Mouse (Mus musculus) hindbrain, embryonic 16.5 days (tissue): ENCODE results near the gene C1qtnf2. TPM values are rescaled to one million over a fixed set of nuclear protein-coding genes. Genes with fewer than 3 reads are reported as not detected.
A peak's percentile ranks its signal among the peaks of the same experiment; 100 is the strongest.

Experiments
- ATAC-seq: fragments of 200-750 bp; cut with Nextera tagmentation; 2 replicates; pipeline ENCODE4 v1.8.0; 2017; ENCODE audit warnings: moderate TSS enrichment, moderate library complexity
- H3K27ac ChIP-seq: fragments of 300-500 bp; sonication (generic); 2 replicates; pipeline ENCODE4 v1.5.1; 2014; ENCODE audit warnings: low read depth, mild to moderate bottlenecking, control low read depth, low read length, moderate library complexity
- H3K27me3 ChIP-seq: fragments of 300-500 bp; sonication (generic); replicated peaks from 2 replicates; pipeline ENCODE4 v1.6.1; 2014; ENCODE audit warnings: low read length; ENCODE audit not compliant: control insufficient read depth, insufficient read depth
- H3K36me3 ChIP-seq: fragments of 300-500 bp; sonication (generic); 2 replicates; pipeline ENCODE4 v1.6.1; 2014; ENCODE audit warnings: mild to moderate bottlenecking, low read length, moderate library complexity, mixed read lengths; ENCODE audit not compliant: control insufficient read depth, insufficient read depth
- H3K4me1 ChIP-seq: fragments of 300-500 bp; sonication (generic); 2 replicates; pipeline ENCODE4 v1.6.1; 2014; ENCODE audit warnings: low read depth, low read length; ENCODE audit not compliant: control insufficient read depth, insufficient read depth
- H3K4me2 ChIP-seq: fragments of 300-500 bp; sonication (generic); 2 replicates; pipeline ENCODE4 v1.6.1; 2014; ENCODE audit warnings: mild to moderate bottlenecking, low read length, control low read depth, moderate library complexity
- H3K4me3 ChIP-seq: fragments of 300-500 bp; sonication (generic); 2 replicates; pipeline ENCODE4 v1.5.1; 2014; ENCODE audit warnings: mild to moderate bottlenecking, low read length, control low read depth, moderate library complexity
- H3K9ac ChIP-seq: fragments of 300-500 bp; sonication (generic); 2 replicates; pipeline ENCODE4 v1.6.1; 2014; ENCODE audit warnings: low read depth, mild to moderate bottlenecking, control low read depth, low read length, moderate library complexity
- H3K9me3 ChIP-seq: fragments of 300-500 bp; sonication (generic); 2 replicates; pipeline ENCODE4 v1.6.1; 2014; ENCODE audit warnings: mild to moderate bottlenecking, low read length, moderate library complexity; ENCODE audit not compliant: control insufficient read depth
- WGBS: fragments of 180-500 bp; shearing (Covaris S2); extraction: QIAGEN DNeasy Blood & Tissue Kit; methylation state at CpG from one replicate; pipeline ENCODE4 v1.1.7; 2014; 5-methylcytosine and 5-hydroxymethylcytosine counted together
- polyA plus RNA-seq: library from polyadenylated mRNA; unstranded; fragments of >200 nt; fragmentation: Nextera tagmentation; extraction: Ambion mirVana; gene quantifications from 2 replicates; pipeline ENCODE4 v1.2.1, GENCODE M21; 2015

Gene C1qtnf2
- polyA plus RNA-seq, 1 experiment from 2014 or later: 16.6 TPM

- no peak for ATAC-seq
- Histone ChIP-seq H3K36me3 (no peaks in the 10 kb centered on the region), H3K9ac (no peak overlapping the region), H3K4me3 (no peak overlapping the region), H3K27me3 (no peaks in the 10 kb centered on the region), H3K4me1 (no peaks in the 10 kb centered on the region), H3K4me2 (no peak overlapping the region), H3K27ac (no peak overlapping the region), H3K9me3 (no peaks in the 10 kb centered on the region)
Observed at GRCm38 (mm10) chr11:43518821-43519220, 44.7 kb downstream of the C1qtnf2 start.

- H3K4me3 ChIP-seq: no peak overlapping the region
- H3K27ac ChIP-seq: no peak overlapping the region
- WGBS: 86% methylated on average over 3 of the region's 3 CpGs
- no peak overlapping the region for H3K4me2 ChIP-seq
- H3K36me3 ChIP-seq: no peaks in the 10 kb centered on the region
- no peak for ATAC-seq
- H3K9ac ChIP-seq: no peak overlapping the region
- no peaks in the 10 kb centered on the region for H3K27me3 ChIP-seq
- H3K9me3 ChIP-seq: no peaks in the 10 kb centered on the region
- no peaks in the 10 kb centered on the region for H3K4me1 ChIP-seq
Observed at GRCm38 (mm10) chr11:43520521-43520920, 46.4 kb downstream of the C1qtnf2 start.

DNA sequence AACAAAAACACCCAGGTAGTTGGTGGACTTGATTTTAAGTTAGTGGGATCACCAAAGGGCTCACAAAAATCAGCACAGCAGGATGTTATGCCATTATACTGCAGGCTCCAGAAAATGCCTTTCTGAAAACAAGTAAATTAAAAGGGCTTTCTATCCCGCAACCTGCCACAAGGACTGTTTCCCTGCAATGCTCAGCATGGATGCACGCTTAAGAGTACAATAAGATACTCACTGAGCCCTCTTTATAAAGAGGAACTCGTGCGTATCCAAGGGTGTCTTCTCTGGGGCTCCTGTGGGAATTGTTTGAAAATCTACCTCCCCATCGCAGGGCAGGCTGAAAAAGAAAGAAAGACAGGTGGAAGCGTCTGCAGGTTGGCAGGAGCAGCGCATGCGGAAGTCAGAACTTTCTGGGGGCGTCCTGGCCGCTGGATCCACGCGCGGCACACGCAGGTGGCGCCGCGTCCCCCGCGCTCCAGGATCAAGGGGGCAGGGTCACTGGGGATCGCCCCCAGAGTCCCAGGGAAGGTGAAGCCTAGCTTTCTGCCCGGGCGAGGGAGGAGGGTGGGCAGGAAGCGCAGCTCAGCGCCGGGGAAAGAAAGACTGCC, 54.1 kb downstream of the C1qtnf2 start:
- Histone ChIP-seq H3K9ac (peak overlapping the region; percentile 81), H3K4me3 (peak overlapping the region; percentile 86), H3K9me3 (no peaks in the 10 kb centered on the region), H3K36me3 (no peaks in the 10 kb centered on the region), H3K27ac (peak overlapping the region; percentile 82), H3K27me3 (no peaks in the 10 kb centered on the region), H3K4me2 (peak overlapping the region; percentile 84), H3K4me1 (peaks cover 5% of the 10 kb centered on the region)
- ATAC-seq: peak; percentile 31; the same call in 1 of the 2 replicates
- 0% methylated on average over 20 of the region's 25 CpGs for WGBS

DNA sequence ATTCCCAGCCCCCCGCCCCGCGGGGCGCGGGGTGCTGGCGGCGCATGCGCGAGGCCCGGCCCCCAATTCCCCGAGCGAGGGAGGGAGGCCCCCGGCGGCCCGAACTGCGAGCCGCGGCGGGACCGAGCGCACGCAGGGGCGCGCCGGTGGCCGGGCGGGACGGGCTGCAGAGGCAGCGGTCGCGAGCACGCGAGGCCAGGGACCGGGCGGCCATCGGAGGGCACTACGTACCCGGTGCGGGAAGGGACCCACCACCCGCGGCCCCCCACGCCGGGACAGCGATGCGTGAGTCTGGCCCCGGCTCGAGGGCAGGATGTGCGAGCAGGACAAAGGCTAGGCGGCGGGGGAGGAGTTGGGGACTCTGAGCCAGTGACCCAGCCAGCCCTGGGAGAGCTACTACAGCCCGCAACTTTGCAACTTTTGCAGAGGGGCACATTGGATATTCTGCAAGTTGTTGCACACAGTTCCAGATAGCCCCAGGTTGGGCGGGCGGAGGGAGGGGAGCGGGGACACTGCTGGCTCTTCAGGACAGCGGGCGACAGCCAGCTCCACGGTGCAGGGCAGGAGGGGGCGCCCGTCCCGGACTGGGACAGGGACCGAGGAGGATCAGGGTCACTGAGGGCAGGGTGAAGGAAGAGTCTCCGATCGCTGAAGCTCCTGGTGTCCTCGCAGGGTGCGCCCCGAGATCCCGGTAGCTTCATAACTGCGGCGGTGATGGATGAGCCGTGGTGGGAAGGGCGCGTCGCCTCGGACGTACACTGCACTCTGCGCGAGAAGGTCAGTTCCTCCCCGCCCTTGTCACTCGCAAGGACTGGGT, 54.8 kb downstream of the C1qtnf2 start, which contains the start of gene Ccnjl:
TSS of gene Ccnjl (plus strand) at position 102 of the 817 bp plus-strand sequence.
- peaks cover 5% of the 10 kb centered on the region for H3K4me1 ChIP-seq
- H3K4me2 ChIP-seq: peak within 1 kb of the TSS; percentile 84
- H3K27ac ChIP-seq: peak within 1 kb of the TSS; percentile 82
- H3K27me3 ChIP-seq: no peaks in the 10 kb centered on the region
- WGBS: under 1% methylated on average over 51 of the region's 79 CpGs
- peak within 1 kb of the TSS; percentile 86 for H3K4me3 ChIP-seq
- no peaks in the 10 kb centered on the region for H3K36me3 ChIP-seq
- no peaks in the 10 kb centered on the region for H3K9me3 ChIP-seq
- ATAC-seq: peak; percentile 84
- peak within 1 kb of the TSS; percentile 81 for H3K9ac ChIP-seq

- H3K27ac ChIP-seq: no peak overlapping the region
- H3K36me3 ChIP-seq: no peaks in the 10 kb centered on the region
- ATAC-seq: no peak
- peaks cover 5% of the 10 kb centered on the region for H3K4me1 ChIP-seq
- no peak overlapping the region for H3K4me3 ChIP-seq
- WGBS: 16% methylated on average over 3 of the region's 3 CpGs
- no peak overlapping the region for H3K9ac ChIP-seq
- H3K9me3 ChIP-seq: no peaks in the 10 kb centered on the region
- no peaks in the 10 kb centered on the region for H3K27me3 ChIP-seq
- H3K4me2 ChIP-seq: peak overlapping the region; percentile 24; the same call in 1 of the 2 replicates
Observed at GRCm38 (mm10) chr11:43530043-43530442, 56.0 kb downstream of the C1qtnf2 start.

GRCm38 (mm10) chr11:43531619-43532018, 57.5 kb downstream of the C1qtnf2 start:
- no peak for ATAC-seq
- no peak overlapping the region for H3K4me2 ChIP-seq
- H3K9ac ChIP-seq: no peak overlapping the region

GRCm38 (mm10) chr11:43537074-43537473, 63.0 kb downstream of the C1qtnf2 start:
- no peaks in the 10 kb centered on the region for H3K36me3 ChIP-seq
- no peak overlapping the region for H3K4me2 ChIP-seq
- WGBS: 86% methylated on average over 6 of the region's 6 CpGs
- ATAC-seq: no peak
- no peak overlapping the region for H3K4me3 ChIP-seq
- no peaks in the 10 kb centered on the region for H3K9me3 ChIP-seq
- H3K27ac ChIP-seq: no peak overlapping the region
- H3K9ac ChIP-seq: no peak overlapping the region
- no peaks in the 10 kb centered on the region for H3K27me3 ChIP-seq
- peaks cover 4% of the 10 kb centered on the region for H3K4me1 ChIP-seq

More at GRCm38 (mm10) chr11:43531619-43532018, 57.5 kb downstream of the C1qtnf2 start:
- Histone ChIP-seq H3K27ac (no peak overlapping the region), H3K4me1 (peaks cover 5% of the 10 kb centered on the region), H3K36me3 (no peaks in the 10 kb centered on the region), H3K27me3 (no peaks in the 10 kb centered on the region), H3K4me3 (no peak overlapping the region), H3K9me3 (no peaks in the 10 kb centered on the region)
- 40% methylated on average over 5 of the region's 5 CpGs for WGBS

DNA sequence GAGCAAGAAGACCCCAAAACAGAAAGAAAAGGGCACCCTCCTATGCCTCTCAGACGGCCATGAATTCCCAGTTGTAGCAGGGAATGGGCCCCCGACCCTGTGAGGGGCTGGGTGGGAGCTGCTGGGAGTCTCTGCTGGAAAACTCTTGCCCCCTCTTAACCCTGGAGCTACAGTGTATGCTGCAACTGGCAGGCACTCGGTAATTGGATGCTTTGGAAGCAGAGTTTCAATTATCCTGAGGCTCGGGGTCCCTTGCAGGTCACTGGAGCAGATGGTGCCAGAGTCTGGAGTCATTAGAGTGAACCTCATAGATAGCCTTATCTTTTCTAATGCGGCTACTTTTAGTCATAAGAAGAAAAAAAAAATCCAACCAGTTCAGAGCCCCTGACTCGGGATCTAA, 65.8 kb downstream of the C1qtnf2 start:
- WGBS: 27% methylated on average over 6 of the region's 6 CpGs
- no peaks in the 10 kb centered on the region for H3K27me3 ChIP-seq
- no peaks in the 10 kb centered on the region for H3K9me3 ChIP-seq
- no peak overlapping the region for H3K4me2 ChIP-seq
- peaks cover 4% of the 10 kb centered on the region for H3K4me1 ChIP-seq
- no peak overlapping the region for H3K27ac ChIP-seq
- H3K9ac ChIP-seq: no peak overlapping the region; the same call in 1 of the 2 replicates
- ATAC-seq: peak; percentile 64
- H3K36me3 ChIP-seq: no peaks in the 10 kb centered on the region
- H3K4me3 ChIP-seq: no peak overlapping the region
